Mouse (Mus musculus) activated CD4-positive, CD25-positive, alpha-beta regulatory T cell, adult 4 months (primary cell): ENCODE data around the gene Gm9. TPM values are rescaled to one million over a fixed set of nuclear protein-coding genes. Genes with fewer than 3 reads are reported as not detected.
"Not testable (repeated sequence)": the region's sequence is repeated elsewhere in the genome, so short reads cannot be mapped to it uniquely, and the experiment has no call there.

Experiments
- ATAC-seq: one replicate; pipeline ENCODE4 v1.8.0; 2017
- polyA plus RNA-seq, 2 experiments: library from polyadenylated mRNA; unstranded; fragments of 100-300 nt; shearing (Covaris generic); gene quantifications; one replicate each; pipeline ENCODE4 v1.2.1; 2017

Gene Gm9
- polyA plus RNA-seq: not detected

DNA sequence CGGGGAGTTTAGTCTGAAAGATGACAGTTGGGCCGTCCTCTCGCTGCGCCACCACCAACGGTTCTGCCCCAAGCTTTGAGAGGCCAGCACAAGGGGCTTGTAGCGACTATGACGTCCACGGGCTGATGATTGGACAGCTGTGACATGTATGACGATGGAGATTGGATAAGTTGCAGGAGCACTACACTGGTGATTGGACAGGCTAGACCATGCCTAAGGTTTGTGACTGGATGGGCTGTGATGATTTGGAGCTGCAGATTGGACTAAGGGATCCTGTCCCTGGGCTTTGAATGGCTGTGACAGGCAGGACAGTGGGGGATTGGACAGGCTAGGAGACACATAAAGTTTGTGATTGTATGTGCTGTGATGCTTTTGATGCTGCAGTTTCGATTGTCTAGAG is at the start of gene Gm9:
Gene Gm9, minus strand, starts transcription at position 101 of the 400 bp plus-strand sequence.
- no peak for ATAC-seq

DNA sequence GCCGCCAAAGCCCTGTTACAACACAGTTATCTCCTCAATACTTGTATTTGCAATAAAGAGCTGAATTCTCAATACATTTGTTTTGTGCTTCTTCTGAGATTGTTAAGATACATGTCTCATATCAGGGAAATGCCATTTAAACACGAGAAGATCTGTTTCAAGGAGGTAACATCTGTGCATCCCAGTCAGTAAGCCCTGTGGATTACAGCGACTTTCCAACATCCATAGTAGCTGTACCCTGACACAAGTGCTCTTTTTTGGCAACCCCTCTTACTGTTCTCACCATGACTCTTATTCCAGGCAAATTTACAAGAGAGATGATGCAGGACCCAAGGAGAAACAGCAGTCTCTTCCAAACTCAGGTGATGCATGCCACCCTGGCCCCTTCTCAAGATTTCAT is 38.8 kb upstream of the Gm9 start, which contains the start of gene Rhox3a:
Gene Rhox3a, plus strand, starts transcription at position 301 of the 400 bp plus-strand sequence.
- ATAC-seq: not testable (repeated sequence)

DNA sequence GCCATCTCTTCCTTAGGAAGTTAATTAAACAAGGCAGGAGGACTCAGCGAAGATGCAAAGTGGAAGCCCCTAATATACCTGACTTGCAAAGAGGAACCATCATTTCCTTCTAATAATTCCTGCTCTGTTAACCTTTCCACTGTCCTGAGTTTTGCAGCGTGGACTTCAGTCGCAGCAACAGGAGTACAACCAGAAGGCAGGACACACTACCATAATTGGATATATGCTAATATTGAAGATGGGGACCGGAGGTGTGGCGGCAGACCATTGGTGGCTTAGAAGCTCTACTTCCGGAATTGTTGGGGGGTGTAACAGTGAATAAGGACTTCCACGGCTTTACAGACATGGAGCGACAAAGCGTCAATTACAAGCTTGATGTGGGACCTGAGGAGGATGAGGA is 33.8 kb upstream of the Gm9 start, which contains the start of gene Rhox2a:
Gene Rhox2a, plus strand, starts transcription at position 301 of the 400 bp plus-strand sequence.
- ATAC-seq: not testable (repeated sequence)

DNA sequence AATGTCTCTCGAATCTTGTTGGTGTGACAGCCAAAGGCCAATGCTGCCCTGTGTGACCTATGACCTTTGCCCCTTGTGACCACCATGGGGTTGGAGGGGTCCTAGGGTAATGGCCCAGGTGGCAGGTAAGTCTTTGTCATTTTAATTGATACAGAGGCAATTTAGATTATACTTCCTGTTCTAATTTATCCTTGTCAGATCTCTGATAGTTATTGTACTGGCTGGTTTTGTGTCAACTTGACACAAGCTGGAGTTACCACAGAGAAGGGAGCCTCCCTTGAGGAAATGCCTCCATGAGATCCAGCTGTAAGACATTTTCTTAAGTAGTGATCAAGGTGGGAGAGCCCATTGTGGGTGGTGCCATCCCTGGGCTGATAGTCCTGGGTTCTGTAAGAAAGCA is 11.3 kb upstream of the Gm9 start, which contains the start of gene Rhox1:
Gene Rhox1, minus strand, starts transcription at position 101 of the 400 bp plus-strand sequence.
- not testable (repeated sequence) for ATAC-seq

DNA sequence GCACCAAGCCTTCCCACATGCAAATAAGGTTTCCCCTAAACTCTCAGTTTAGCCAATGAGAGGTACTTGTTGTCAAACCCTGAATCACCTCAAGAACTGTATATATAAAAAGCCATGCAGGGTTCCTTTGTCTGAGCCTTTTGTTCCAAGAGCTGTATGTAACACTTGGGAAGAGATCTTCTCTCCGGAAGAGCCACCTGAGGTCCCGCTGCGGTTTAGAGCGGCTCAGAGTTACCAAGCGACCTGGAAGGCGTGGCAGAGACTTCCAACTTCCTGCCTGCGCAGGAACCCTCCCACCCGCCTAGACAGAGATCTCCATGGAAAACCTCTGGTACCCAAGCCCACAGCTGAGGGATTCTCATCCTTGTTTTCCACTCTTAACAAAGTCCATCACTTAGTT is 12.2 kb downstream of the Gm9 start:
- no peak for ATAC-seq

DNA sequence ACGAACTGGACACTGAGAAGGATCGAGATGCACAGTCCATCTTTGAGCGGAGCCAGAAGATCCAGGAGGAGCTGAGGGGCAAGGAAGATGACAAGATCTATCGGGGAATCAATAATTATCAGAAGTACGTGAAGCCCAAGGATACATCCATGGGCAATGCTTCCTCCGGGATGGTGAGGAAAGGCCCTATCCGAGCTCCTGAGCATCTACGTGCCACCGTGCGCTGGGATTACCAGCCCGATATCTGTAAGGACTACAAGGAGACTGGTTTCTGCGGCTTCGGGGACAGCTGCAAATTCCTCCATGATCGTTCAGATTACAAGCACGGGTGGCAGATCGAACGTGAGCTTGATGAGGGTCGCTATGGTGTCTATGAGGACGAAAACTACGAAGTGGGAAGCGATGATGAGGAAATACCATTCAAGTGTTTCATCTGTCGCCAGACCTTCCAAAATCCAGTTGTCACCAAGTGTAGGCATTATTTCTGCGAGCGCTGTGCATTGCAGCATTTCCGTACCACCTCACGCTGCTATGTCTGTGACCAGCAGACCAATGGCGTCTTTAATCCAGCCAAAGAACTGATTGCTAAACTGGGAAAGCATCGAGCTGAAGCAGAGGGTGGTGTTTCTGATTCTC is 19.0 kb downstream of the Gm9 start:
- no peak for ATAC-seq

DNA sequence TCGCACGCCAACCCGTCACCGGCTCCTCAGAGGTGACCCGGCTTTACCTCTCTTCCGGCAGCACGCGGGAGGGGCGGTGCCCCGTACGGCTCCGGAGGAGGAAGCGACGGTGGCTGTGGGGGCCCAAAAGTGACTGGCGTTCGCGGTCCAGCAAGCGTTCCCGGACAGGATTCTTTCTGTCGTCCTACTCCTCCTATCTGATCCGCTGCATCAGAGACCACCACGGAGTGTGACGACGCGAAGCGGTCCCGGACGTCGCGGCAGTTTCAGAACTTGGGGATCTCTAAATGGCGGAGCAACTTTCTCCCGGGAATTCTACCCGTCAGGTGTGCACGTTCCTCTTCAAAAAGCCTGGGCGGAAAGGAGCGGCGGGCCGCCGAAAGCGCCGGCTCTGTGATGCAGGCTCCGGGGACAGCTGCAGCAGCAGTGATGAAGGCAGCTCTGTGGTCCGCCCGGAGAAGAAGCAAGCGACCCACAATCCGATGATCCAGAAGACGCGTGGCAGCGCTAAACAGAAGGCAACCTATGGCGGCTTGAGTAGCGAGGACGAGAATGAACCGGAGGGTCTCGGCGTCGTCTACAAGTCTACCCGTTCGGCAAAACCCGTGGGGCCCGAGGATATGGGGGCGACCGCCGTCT is 19.6 kb downstream of the Gm9 start, which contains the start of the genes Ndufa1 and Rnf113a1:
Gene Ndufa1, minus strand, starts transcription at position 59 of the 639 bp plus-strand sequence.
Gene Rnf113a1, plus strand, starts transcription at position 141 of the 639 bp plus-strand sequence.
- ATAC-seq: peak; percentile 89

DNA sequence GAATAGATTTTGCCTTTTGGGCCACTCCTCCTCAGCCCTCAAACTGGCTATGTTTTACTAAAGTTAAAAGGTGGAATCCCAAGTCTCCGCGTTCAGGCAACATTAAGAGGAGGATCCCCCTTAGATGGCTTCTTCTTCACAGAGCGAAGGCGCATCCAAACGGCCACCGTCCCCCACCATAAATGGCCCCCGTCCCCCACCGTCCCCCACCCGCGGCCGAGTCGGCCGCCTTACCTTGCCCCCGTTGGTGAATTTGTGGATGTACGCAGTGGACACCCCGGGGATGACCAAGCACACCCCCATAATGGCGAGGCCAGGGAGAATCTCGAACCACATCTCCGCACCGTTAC is 20.1 kb downstream of the Gm9 start:
- ATAC-seq: no peak

DNA sequence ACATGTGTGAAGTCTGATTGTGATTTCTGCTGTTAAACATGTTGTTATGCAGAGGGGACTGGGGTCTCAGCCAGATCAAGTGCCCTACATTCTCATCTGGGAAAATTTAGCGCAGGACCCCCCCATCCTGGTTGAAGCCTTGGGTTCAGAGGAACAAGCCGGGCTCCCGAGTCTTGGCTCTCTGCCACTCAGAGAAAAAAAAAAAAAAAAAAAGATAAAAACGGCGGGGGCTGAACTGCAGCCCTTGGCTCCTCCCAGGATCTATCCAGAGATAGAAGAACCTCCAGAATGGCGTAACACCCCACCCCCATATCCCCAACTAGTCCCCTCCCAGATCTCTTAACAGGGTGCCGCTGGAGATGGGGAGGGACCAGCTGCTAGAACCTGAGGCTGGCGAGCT is 26.4 kb downstream of the Gm9 start:
- not testable (repeated sequence) for ATAC-seq

DNA sequence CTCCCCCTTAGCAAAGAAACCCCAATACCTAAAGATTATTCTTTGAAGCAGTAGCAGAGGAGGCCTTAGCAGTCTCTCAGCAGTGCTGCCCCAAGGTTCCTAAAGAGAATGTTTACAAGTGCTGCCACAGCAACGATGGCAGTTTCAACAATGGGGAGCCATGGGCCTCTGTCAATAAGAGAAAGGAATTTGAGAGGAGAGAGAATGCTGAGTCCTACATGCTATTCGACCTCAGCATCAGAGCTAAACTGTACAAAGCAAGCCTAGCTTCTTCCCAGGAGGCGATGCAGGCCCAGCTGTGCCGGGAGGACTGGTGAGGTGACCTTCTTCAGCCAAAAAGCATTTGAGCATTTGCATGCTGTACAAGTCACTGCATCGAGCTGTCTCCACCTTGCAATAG is 42.1 kb downstream of the Gm9 start, which contains the start of gene Akap14:
Gene Akap14, minus strand, starts transcription at position 101 of the 400 bp plus-strand sequence.
- ATAC-seq: no peak

DNA sequence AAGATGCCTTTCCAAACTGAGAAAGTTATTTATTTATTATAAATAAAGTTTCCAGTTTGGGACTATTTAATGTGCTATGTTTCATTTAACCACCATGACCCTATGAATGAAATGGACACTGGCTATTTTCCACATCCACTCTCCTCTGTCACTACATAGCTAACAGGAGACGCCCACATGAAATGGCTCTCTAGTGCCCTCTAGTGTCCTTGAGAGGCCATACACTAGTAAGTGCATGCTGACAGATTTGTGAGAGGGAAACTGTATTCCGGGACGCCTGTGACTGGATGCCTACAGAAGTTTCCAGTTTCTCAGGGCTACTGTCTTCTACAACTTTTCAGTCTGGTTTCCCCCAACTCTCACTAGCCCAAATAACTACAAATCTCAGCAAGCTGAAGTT is 43.8 kb downstream of the Gm9 start:
- ATAC-seq: peak; percentile 75

DNA sequence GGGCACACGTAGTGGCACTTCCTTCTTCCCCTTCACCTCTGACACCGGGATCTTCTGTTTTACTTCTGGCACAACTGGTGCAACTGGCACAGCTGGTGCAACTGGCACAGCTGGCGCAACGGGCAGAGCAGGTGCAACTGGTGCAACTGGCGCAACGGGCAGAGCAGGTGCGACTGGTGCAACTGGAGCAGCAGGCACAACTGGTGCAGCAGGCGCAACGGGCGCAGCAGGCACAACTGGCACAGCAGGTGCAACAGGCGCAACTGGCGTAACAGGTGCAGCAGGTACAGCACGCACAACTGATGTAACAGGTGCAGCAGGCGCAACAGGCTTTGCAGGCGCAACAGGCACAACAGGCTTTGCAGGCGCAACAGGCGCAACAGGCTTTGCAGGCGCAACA is 47.7 kb downstream of the Gm9 start:
- ATAC-seq: no peak

DNA sequence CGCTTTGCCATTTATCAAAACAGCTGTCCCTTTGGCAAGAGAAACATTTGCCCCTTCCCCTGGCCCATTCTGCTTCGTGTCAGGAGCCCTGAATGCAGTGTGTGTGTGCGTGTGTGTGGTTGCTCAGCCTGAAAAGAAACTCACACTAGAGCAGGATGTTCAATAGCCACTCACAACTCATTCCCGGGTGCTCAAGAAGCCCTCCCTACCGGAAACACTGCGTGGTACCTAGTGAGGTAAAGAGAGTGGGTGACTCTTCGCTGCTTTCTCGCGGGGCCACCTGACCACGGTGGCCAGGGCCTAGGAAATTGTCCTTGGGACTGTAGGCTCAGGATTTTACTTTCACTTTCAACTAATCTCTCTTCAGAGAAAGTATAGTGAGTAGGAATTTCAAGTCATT is 49.7 kb downstream of the Gm9 start:
- ATAC-seq: peak; percentile 69

Other genes with a start within 250 kb of the Gm9 start
- 100 to 1,000 TPM; 146 to 160 TPM for gene Sept6, start 219.2 kb downstream of the Gm9 start, polyA plus RNA-seq
- not detected for gene Sowahd, start 162.2 kb downstream of the Gm9 start, polyA plus RNA-seq
- gene Rpl39, start 125.6 kb downstream of the Gm9 start, polyA plus RNA-seq: 1,000 to 10,000 TPM in 1 of 2 experiments, 100 to 1,000 TPM in 1; 652 to 1,206 TPM
- 10 to 100 TPM; 33.8 to 46.6 TPM for gene Upf3b, start 100.7 kb downstream of the Gm9 start, polyA plus RNA-seq
- 10 to 100 TPM; 19.3 to 27.4 TPM for gene Nkap, start 84.2 kb downstream of the Gm9 start, polyA plus RNA-seq
- gene Akap14, start 42.2 kb downstream of the Gm9 start, polyA plus RNA-seq: under 1 TPM in 1 of 2 experiments, not detected in 1; 0.19 TPM
- 100 to 1,000 TPM; 295 to 357 TPM for gene Ndufa1, start 19.9 kb downstream of the Gm9 start, polyA plus RNA-seq
- gene Rnf113a1, start 19.8 kb downstream of the Gm9 start, polyA plus RNA-seq: 10 to 100 TPM in 1 of 2 experiments, 1 to 10 TPM in 1; 9.5 to 10.9 TPM
- gene Rhox1, start 11.2 kb upstream of the Gm9 start, polyA plus RNA-seq: not detected
- gene Rhox2a, start 33.9 kb upstream of the Gm9 start, polyA plus RNA-seq: not detected
- gene Rhox3a, start 38.9 kb upstream of the Gm9 start, polyA plus RNA-seq: not detected
- not detected for gene Rhox4a, start 54.3 kb upstream of the Gm9 start, polyA plus RNA-seq
- not detected for gene Rhox3a2, start 169.0 kb upstream of the Gm9 start, polyA plus RNA-seq
- gene Rhox4a2, start 179.8 kb upstream of the Gm9 start, polyA plus RNA-seq: not detected
- not detected for gene Rhox2b, start 201.0 kb upstream of the Gm9 start, polyA plus RNA-seq
- under 1 TPM in 1 of 2 experiments, not detected in 1; 0.33 TPM for gene Rhox4b, start 221.5 kb upstream of the Gm9 start, polyA plus RNA-seq
- not detected for gene Rhox2c, start 242.6 kb upstream of the Gm9 start, polyA plus RNA-seq
- not detected for gene Rhox3c, start 247.5 kb upstream of the Gm9 start, polyA plus RNA-seq